Mouse (Mus musculus) erythroblast, embryonic 14.5 days (primary cell): ENCODE measurements around the gene Ildr1.

Experiments
- GATA1 ChIP-seq: IDR thresholded peaks from 2 replicates; pipeline ENCODE4 v1.6.1; 2012; ENCODE audit warnings: low read length, inconsistent platforms, mixed read lengths
- TAL1 ChIP-seq: IDR thresholded peaks from 3 replicates; pipeline ENCODE4 v1.6.1; 2012; ENCODE audit warnings: low read length, inconsistent platforms, mixed read lengths

GRCm38 (mm10) chr16:36675304-36675703, 18.5 kb upstream of the Ildr1 start:
- TF ChIP-seq GATA1 (no peak), TAL1 (no peak)
